Mouse (Mus musculus): Measurements from ENCODE around the gene Gas7. TPM values are rescaled to one million over a fixed set of nuclear protein-coding genes. Genes with fewer than 3 reads are reported as not detected.

Gene Gas7
- polyA plus RNA-seq, 1 experiment: 14.4 TPM

DNA sequence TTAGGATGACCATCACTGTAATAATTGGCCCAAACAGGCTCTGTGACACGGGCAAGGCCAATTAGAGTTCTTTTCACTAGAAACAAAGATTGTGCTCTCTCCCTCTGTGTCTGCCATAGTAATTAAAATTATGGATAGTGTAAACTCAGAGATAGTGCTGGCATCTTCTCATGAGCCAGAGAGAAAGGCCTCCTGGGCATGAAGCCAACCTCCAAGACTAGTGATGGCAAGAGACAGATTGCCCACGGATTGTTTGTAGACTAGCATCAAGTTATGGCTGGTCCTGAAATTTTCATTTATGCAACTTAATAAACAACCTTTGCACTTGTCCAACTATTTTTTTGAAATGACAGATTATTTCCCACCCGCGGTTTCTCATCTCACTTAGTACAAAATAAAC, 257.7 kb downstream of the Gas7 start:
- Histone ChIP-seq H3K4me1 (ENCODE audit: control insufficient read depth, insufficient read depth, low read length) (no peaks in the 10 kb centered on the region), H3K27me3 (ENCODE audit: control insufficient read depth, insufficient read depth, low read length) (no peaks in the 10 kb centered on the region), H3K36me3 (ENCODE audit: control insufficient read depth, insufficient read depth, low read length) (no peaks in the 10 kb centered on the region), H3K27ac (ENCODE audit: control insufficient read depth, insufficient read depth, low read depth, low read length) (no peak overlapping the region), H3K4me3 (ENCODE audit: control insufficient read depth, low read depth, low read length) (no peak overlapping the region)
- TF ChIP-seq POLR2A (IDR thresholded peaks at IDR 0.05; ENCODE audit: control insufficient read depth, low read depth, low read length) (no peak), CTCF (IDR thresholded peaks at IDR 0.05; ENCODE audit: control insufficient read depth, insufficient read depth, insufficient replicate concordance, low read depth, low read length) (no peak)

DNA sequence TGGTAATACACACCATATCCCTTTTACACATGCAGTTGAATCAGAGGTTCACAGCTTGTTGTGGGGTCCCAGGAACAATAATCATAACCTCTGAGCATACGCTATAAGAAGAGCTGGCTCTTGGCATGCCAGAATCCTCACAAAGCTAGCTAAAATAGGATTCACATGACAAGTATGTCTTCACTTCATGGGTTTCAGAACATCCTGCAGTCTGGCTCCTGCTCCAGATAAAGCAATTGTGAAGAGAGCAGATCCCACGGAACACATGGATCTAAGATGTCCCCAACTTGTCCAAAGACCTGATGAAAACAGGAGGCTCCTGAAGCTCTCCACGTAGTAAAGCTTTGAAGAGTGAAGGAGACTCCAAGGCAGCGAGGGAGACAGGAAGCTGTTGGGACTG, 260.1 kb downstream of the Gas7 start:
- no peak overlapping the region for H3K27ac ChIP-seq (ENCODE audit: control insufficient read depth, insufficient read depth, low read depth, low read length)
- no peaks in the 10 kb centered on the region for H3K36me3 ChIP-seq (ENCODE audit: control insufficient read depth, insufficient read depth, low read length)
- no peak overlapping the region for H3K4me3 ChIP-seq (ENCODE audit: control insufficient read depth, low read depth, low read length)
- H3K4me1 ChIP-seq (ENCODE audit: control insufficient read depth, insufficient read depth, low read length): no peaks in the 10 kb centered on the region
- no peak for TF ChIP-seq CTCF (IDR thresholded peaks at IDR 0.05; ENCODE audit: control insufficient read depth, insufficient read depth, insufficient replicate concordance, low read depth, low read length)
- no peak for TF ChIP-seq POLR2A (IDR thresholded peaks at IDR 0.05; ENCODE audit: control insufficient read depth, low read depth, low read length)
- no peaks in the 10 kb centered on the region for H3K27me3 ChIP-seq (ENCODE audit: control insufficient read depth, insufficient read depth, low read length)

DNA sequence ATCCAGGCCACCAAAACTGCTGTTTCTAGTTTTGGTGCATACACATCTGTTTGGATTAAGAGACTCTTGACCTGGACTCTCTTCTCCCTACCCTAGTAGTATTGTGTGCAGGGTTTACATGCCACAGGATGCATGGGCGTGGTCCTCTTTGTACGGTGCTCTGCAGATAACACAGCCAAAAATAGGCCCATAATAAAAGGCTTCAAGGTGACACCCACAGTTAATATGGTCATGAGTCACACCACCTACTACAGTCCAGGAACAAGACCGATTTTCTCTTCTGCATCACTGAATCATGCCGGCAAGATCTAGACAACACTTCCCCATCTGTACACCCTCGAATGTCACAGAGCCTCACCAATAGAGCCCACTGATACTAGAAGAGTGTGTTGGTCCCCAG, 266.2 kb downstream of the Gas7 start:
- TF ChIP-seq POLR2A (IDR thresholded peaks at IDR 0.05; ENCODE audit: control insufficient read depth, low read depth, low read length): no peak
- TF ChIP-seq CTCF (IDR thresholded peaks at IDR 0.05; ENCODE audit: control insufficient read depth, insufficient read depth, insufficient replicate concordance, low read depth, low read length): no peak
- no peak overlapping the region for H3K27ac ChIP-seq (ENCODE audit: control insufficient read depth, insufficient read depth, low read depth, low read length)
- H3K4me3 ChIP-seq (ENCODE audit: control insufficient read depth, low read depth, low read length): no peak overlapping the region
- no peaks in the 10 kb centered on the region for H3K36me3 ChIP-seq (ENCODE audit: control insufficient read depth, insufficient read depth, low read length)
- no peaks in the 10 kb centered on the region for H3K4me1 ChIP-seq (ENCODE audit: control insufficient read depth, insufficient read depth, low read length)
- H3K27me3 ChIP-seq (ENCODE audit: control insufficient read depth, insufficient read depth, low read length): no peaks in the 10 kb centered on the region

DNA sequence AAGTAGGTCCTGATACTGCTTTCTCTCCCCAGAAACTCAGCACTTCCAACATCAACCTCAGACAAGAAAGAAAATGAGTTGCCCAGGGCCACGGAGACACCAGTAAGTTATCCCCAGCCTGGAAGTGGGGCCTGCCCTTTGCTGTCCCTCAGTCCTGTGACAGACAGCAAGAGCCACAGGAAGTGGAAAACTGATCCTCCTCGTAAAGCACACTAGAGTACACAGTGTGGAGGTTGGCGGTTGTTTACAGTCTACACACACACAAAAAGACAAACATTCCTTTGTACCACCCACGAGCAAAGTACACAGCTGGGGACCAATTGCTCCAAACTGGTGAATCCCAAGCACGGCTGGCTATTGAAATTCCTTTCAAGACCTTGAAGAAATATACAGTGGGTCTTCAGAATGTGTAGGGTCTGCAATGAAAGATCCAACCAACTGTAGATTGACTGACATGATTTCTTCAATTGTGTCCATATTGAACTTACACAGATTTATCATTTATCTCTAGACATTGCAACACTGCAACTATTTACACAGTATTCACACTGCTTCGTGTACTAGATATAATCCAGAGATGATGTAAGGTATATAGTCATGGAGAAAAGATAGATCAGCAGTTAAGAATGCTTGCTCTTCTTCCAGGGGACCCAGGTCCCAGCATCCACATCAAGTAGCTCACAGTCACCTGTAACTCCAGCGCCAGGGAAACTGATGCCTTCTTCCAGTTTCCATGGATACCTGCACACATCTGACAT, 267.3 kb downstream of the Gas7 start:
- no peak overlapping the region for H3K4me3 ChIP-seq (ENCODE audit: control insufficient read depth, low read depth, low read length)
- no peaks in the 10 kb centered on the region for H3K36me3 ChIP-seq (ENCODE audit: control insufficient read depth, insufficient read depth, low read length)
- no peak for TF ChIP-seq CTCF (IDR thresholded peaks at IDR 0.05; ENCODE audit: control insufficient read depth, insufficient read depth, insufficient replicate concordance, low read depth, low read length)
- TF ChIP-seq POLR2A (IDR thresholded peaks at IDR 0.05; ENCODE audit: control insufficient read depth, low read depth, low read length): no peak
- H3K27ac ChIP-seq (ENCODE audit: control insufficient read depth, insufficient read depth, low read depth, low read length): no peak overlapping the region
- no peaks in the 10 kb centered on the region for H3K27me3 ChIP-seq (ENCODE audit: control insufficient read depth, insufficient read depth, low read length)
- H3K4me1 ChIP-seq (ENCODE audit: control insufficient read depth, insufficient read depth, low read length): no peaks in the 10 kb centered on the region

DNA sequence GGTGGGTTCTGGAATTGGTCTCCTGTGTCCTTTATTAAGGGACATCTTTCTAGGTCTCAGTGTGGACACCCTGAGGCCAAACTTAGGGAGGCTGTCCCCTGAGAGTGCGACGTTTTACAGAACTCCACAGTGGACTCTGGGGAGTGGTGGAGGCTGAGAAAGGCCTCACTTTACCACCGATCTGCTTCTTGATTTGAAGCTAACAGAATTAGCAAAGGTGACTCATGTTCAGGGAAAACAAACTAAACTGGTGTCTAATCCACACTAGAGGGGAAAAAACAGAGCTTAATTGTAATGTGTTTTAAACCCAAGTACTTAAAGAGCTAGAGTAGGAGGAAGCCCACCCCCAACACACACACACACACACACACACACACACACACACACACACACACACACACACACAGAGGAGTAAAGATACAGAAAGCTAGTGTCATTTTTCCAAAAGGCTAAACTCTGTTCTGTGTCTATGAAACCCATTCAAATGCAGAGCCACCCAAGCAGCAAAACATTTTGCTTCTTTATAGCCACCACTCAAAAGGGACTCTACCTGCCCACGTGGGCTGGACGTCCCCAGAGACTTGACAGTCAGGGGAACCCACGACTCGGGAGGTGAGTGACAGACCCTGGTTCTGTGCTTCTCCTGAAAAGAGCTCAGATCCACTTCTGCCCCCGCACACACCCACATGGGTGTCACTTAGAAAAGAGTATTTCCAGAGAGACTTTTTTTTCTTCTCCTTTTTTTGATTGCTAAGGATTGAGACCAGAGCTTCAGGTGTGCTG, 268.2 kb downstream of the Gas7 start:
- Histone ChIP-seq H3K27me3 (ENCODE audit: control insufficient read depth, insufficient read depth, low read length) (no peaks in the 10 kb centered on the region), H3K4me1 (ENCODE audit: control insufficient read depth, insufficient read depth, low read length) (no peaks in the 10 kb centered on the region), H3K27ac (ENCODE audit: control insufficient read depth, insufficient read depth, low read depth, low read length) (no peak overlapping the region), H3K4me3 (ENCODE audit: control insufficient read depth, low read depth, low read length) (no peak overlapping the region), H3K36me3 (ENCODE audit: control insufficient read depth, insufficient read depth, low read length) (no peaks in the 10 kb centered on the region)
- TF ChIP-seq POLR2A (IDR thresholded peaks at IDR 0.05; ENCODE audit: control insufficient read depth, low read depth, low read length): no peak
- TF ChIP-seq CTCF (IDR thresholded peaks at IDR 0.05; ENCODE audit: control insufficient read depth, insufficient read depth, insufficient replicate concordance, low read depth, low read length): no peak

DNA sequence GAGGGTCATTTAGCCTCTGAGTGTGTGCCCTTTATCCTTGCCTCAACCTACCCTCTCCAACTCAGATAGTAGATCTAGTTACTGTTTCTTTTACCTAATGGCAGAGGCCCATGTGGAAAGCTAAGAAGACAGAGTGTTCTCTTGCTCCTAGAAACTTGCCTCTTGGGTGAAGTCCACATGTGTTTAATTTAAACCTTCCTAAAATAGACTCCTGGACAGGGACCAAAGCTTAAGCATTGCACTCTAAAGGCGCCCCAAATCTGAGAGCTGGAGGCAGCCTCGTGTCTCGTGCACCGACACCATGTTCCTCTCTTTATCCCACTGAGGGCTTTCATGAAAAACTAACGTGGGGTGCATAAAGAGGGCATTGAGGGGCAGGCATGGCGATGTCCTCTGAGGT, 271.9 kb downstream of the Gas7 start:
- no peaks in the 10 kb centered on the region for H3K36me3 ChIP-seq (ENCODE audit: control insufficient read depth, insufficient read depth, low read length)
- TF ChIP-seq CTCF (IDR thresholded peaks at IDR 0.05; ENCODE audit: control insufficient read depth, insufficient read depth, insufficient replicate concordance, low read depth, low read length) (no peak), POLR2A (IDR thresholded peaks at IDR 0.05; ENCODE audit: control insufficient read depth, low read depth, low read length) (no peak)
- no peak overlapping the region for H3K27ac ChIP-seq (ENCODE audit: control insufficient read depth, insufficient read depth, low read depth, low read length)
- no peaks in the 10 kb centered on the region for H3K27me3 ChIP-seq (ENCODE audit: control insufficient read depth, insufficient read depth, low read length)
- H3K4me1 ChIP-seq (ENCODE audit: control insufficient read depth, insufficient read depth, low read length): no peaks in the 10 kb centered on the region
- H3K4me3 ChIP-seq (ENCODE audit: control insufficient read depth, low read depth, low read length): no peak overlapping the region

DNA sequence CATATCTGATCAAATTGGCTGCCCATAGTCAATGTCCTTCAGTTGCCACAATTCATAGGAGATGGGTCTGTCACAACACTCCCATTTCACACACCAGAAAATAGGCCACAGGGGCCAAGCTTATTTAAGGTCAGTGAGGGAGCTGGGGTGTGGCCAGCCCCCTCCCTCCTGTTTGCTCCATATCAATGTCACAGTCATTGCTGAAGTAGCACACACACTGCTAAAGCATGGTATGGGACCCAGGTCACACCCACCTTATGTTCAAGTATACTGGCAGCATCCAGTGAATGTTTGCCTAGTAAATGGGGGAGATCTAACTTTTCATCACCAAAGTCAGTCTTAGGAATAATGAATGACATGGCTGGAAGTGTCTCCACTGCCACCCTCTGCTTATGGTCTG, 273.5 kb downstream of the Gas7 start:
- H3K4me1 ChIP-seq (ENCODE audit: control insufficient read depth, insufficient read depth, low read length): no peaks in the 10 kb centered on the region
- no peak overlapping the region for H3K4me3 ChIP-seq (ENCODE audit: control insufficient read depth, low read depth, low read length)
- TF ChIP-seq POLR2A (IDR thresholded peaks at IDR 0.05; ENCODE audit: control insufficient read depth, low read depth, low read length) (no peak), CTCF (IDR thresholded peaks at IDR 0.05; ENCODE audit: control insufficient read depth, insufficient read depth, insufficient replicate concordance, low read depth, low read length) (no peak)
- no peaks in the 10 kb centered on the region for H3K36me3 ChIP-seq (ENCODE audit: control insufficient read depth, insufficient read depth, low read length)
- no peak overlapping the region for H3K27ac ChIP-seq (ENCODE audit: control insufficient read depth, insufficient read depth, low read depth, low read length)
- H3K27me3 ChIP-seq (ENCODE audit: control insufficient read depth, insufficient read depth, low read length): no peaks in the 10 kb centered on the region
